Mouse (Mus musculus): ENCODE data around the gene Pklr. TPM values are rescaled to one million over a fixed set of nuclear protein-coding genes. Genes with fewer than 3 reads are reported as not detected.
A peak's percentile ranks its signal among the peaks of the same experiment; 100 is the strongest.

The Pklr gene
- total and polyA plus RNA-seq, 3 experiments, result 53.2 to 185 (median 133) TPM

- Histone ChIP-seq H3K4me3 (ENCODE audit: control insufficient read depth in 1 of 2, insufficient read depth in 1 of 2, low read depth in 2 of 2, low read length in 2 of 2) (peak overlapping the region in 1 of 2 experiments; percentile 25; a peak in 1 of 4 replicates), H3K9ac (ENCODE audit: control insufficient read depth, low read depth, low read length, poor library complexity, severe bottlenecking) (peak overlapping the region; percentile 51), H3K36me3 (ENCODE audit: control insufficient read depth in 1 of 2, insufficient read depth in 2 of 2, low read length in 2 of 2) (peaks cover 0 to 20% of the 10 kb centered on the region in 2 experiments; a peak in 2 of 4 replicates), H3K4me1 (ENCODE audit: control insufficient read depth in 1 of 2, insufficient read depth in 2 of 2, low read length in 2 of 2) (peaks cover 15 to 18% of the 10 kb centered on the region in 2 experiments), H3K27ac (ENCODE audit: control insufficient read depth, low read depth, low read length) (peak overlapping the region; percentile 80), H3K27me3 (ENCODE audit: control insufficient read depth in 1 of 2, insufficient read depth in 2 of 2, low read length in 2 of 2) (no peaks in the 10 kb centered on the region), H3K9me3 (replicated peaks; ENCODE audit: insufficient read depth, low read length) (no peaks in the 10 kb centered on the region), H3K79me2 (ENCODE audit: control insufficient read depth, insufficient read depth, low read length, poor library complexity) (no peaks in the 10 kb centered on the region)
- TF ChIP-seq MEF2A (IDR thresholded peaks at IDR 0.05; ENCODE audit: extremely low read depth, insufficient replicate concordance, low read depth, low read length, poor library complexity, severe bottlenecking), result no peak
- TF ChIP-seq CTCF (IDR thresholded peaks at IDR 0.05 in 2 of 3, conservative IDR thresholded peaks at IDR 0.05 in 1 of 3; ENCODE audit: control insufficient read depth in 1 of 3, insufficient read depth in 1 of 3, low read depth in 2 of 3, low read length in 3 of 3, poor library complexity in 1 of 3, severe bottlenecking in 1 of 3), result no peak
- peak; percentile 74 for TF ChIP-seq GATA1 (IDR thresholded peaks at IDR 0.05; ENCODE audit: low read depth, low read length)
- TF ChIP-seq MAZ (IDR thresholded peaks at IDR 0.05; ENCODE audit: low read depth, low read length), result no peak
- 0 out of 2 replicates have a peak, but pooled peaks have one; percentile 26 for TF ChIP-seq ELF1 (IDR thresholded peaks at IDR 0.05; ENCODE audit: low read depth, low read length)
- peak; percentile 70 for TF ChIP-seq RCOR1 (IDR thresholded peaks at IDR 0.05; ENCODE audit: low read depth, low read length)
- TF ChIP-seq JUND (IDR thresholded peaks at IDR 0.05; ENCODE audit: low read depth, low read length), result 0 out of 2 replicates have a peak, but pooled peaks have one; percentile 42
- TF ChIP-seq BHLHE40 (IDR thresholded peaks at IDR 0.05; ENCODE audit: borderline replicate concordance, low read depth, low read length), result no peak
- TF ChIP-seq TBP (IDR thresholded peaks at IDR 0.05; ENCODE audit: low read depth, low read length), result no peak
- no peak for TF ChIP-seq ZMIZ1 (IDR thresholded peaks at IDR 0.05; ENCODE audit: low read depth, low read length)
- TF ChIP-seq EP300 (IDR thresholded peaks at IDR 0.05; ENCODE audit: low read depth in 1 of 2, low read length in 2 of 2), result peak; percentile 67 to 83
- TF ChIP-seq NELFE (IDR thresholded peaks at IDR 0.05; ENCODE audit: low read depth, low read length), result no peak
- TF ChIP-seq ETS1 (IDR thresholded peaks at IDR 0.05; ENCODE audit: low read depth, low read length), result peak; percentile 62; the same call in 1 of the 2 replicates
- peak; percentile 59; the same call in 1 of the 2 replicates for TF ChIP-seq TCF12 (IDR thresholded peaks at IDR 0.05; ENCODE audit: low read depth, low read length)
- no peak for TF ChIP-seq MYB (IDR thresholded peaks at IDR 0.05; ENCODE audit: low read depth, low read length)
- TF ChIP-seq CHD1 (IDR thresholded peaks at IDR 0.05; ENCODE audit: low read depth, low read length), result no peak
- no peak for TF ChIP-seq USF1 (IDR thresholded peaks at IDR 0.05; ENCODE audit: low read depth, low read length)
- no peak for TF ChIP-seq RAD21 (IDR thresholded peaks at IDR 0.05; ENCODE audit: low read depth, low read length)
- TF ChIP-seq HCFC1 (IDR thresholded peaks at IDR 0.05; ENCODE audit: low read depth, low read length), result peak; percentile 51
- TF ChIP-seq MAX (IDR thresholded peaks at IDR 0.05; ENCODE audit: low read length), result peak; percentile 26; the same call in 1 of the 2 replicates
- no peak for TF ChIP-seq POLR2AphosphoS2 (IDR thresholded peaks at IDR 0.05; ENCODE audit: low read length)
- TF ChIP-seq MYC (IDR thresholded peaks at IDR 0.05; ENCODE audit: low read depth, low read length), result no peak
- TF ChIP-seq E2F4 (IDR thresholded peaks at IDR 0.05; ENCODE audit: borderline replicate concordance, low read depth, low read length), result no peak
- peak; percentile 77 for DNase-seq (ENCODE audit: low read depth, low spot score)
Observed at GRCm38 (mm10) chr3:89107545-89107944, 28.4 kb upstream of the Pklr start.

All from MEL (cell line).